Mouse (Mus musculus) hindbrain, embryonic 16.5 days (tissue): Measurements from ENCODE around the gene Stil. TPM values are rescaled to one million over a fixed set of nuclear protein-coding genes. Genes with fewer than 3 reads are reported as not detected.

Experiments
- ATAC-seq: fragments of 200-750 bp; cut with Nextera tagmentation; 2 replicates; pipeline ENCODE4 v1.8.0; 2017; ENCODE audit warnings: moderate TSS enrichment, moderate library complexity
- H3K27ac ChIP-seq: fragments of 300-500 bp; sonication (generic); 2 replicates; pipeline ENCODE4 v1.5.1; 2014; ENCODE audit warnings: low read depth, mild to moderate bottlenecking, control low read depth, low read length, moderate library complexity
- H3K27me3 ChIP-seq: fragments of 300-500 bp; sonication (generic); replicated peaks from 2 replicates; pipeline ENCODE4 v1.6.1; 2014; ENCODE audit warnings: low read length; ENCODE audit not compliant: control insufficient read depth, insufficient read depth
- H3K36me3 ChIP-seq: fragments of 300-500 bp; sonication (generic); 2 replicates; pipeline ENCODE4 v1.6.1; 2014; ENCODE audit warnings: mild to moderate bottlenecking, low read length, moderate library complexity, mixed read lengths; ENCODE audit not compliant: control insufficient read depth, insufficient read depth
- H3K4me1 ChIP-seq: fragments of 300-500 bp; sonication (generic); 2 replicates; pipeline ENCODE4 v1.6.1; 2014; ENCODE audit warnings: low read depth, low read length; ENCODE audit not compliant: control insufficient read depth, insufficient read depth
- H3K4me2 ChIP-seq: fragments of 300-500 bp; sonication (generic); 2 replicates; pipeline ENCODE4 v1.6.1; 2014; ENCODE audit warnings: mild to moderate bottlenecking, low read length, control low read depth, moderate library complexity
- H3K4me3 ChIP-seq: fragments of 300-500 bp; sonication (generic); 2 replicates; pipeline ENCODE4 v1.5.1; 2014; ENCODE audit warnings: mild to moderate bottlenecking, low read length, control low read depth, moderate library complexity
- H3K9ac ChIP-seq: fragments of 300-500 bp; sonication (generic); 2 replicates; pipeline ENCODE4 v1.6.1; 2014; ENCODE audit warnings: low read depth, mild to moderate bottlenecking, control low read depth, low read length, moderate library complexity
- H3K9me3 ChIP-seq: fragments of 300-500 bp; sonication (generic); 2 replicates; pipeline ENCODE4 v1.6.1; 2014; ENCODE audit warnings: mild to moderate bottlenecking, low read length, moderate library complexity; ENCODE audit not compliant: control insufficient read depth
- WGBS: fragments of 180-500 bp; shearing (Covaris S2); extraction: QIAGEN DNeasy Blood & Tissue Kit; methylation state at CpG from one replicate; pipeline ENCODE4 v1.1.7; 2014; 5-methylcytosine and 5-hydroxymethylcytosine counted together
- polyA plus RNA-seq: library from polyadenylated mRNA; unstranded; fragments of >200 nt; fragmentation: Nextera tagmentation; extraction: Ambion mirVana; gene quantifications from 2 replicates; pipeline ENCODE4 v1.2.1, GENCODE M21; 2015

Gene Stil
- polyA plus RNA-seq, 1 experiment from 2014 or later, result 2.0 TPM

- no peaks in the 10 kb centered on the region for H3K9me3 ChIP-seq
- WGBS, result 1% methylated on average over 9 of the region's 9 CpGs
- H3K9ac ChIP-seq, result no peak overlapping the region
- peak overlapping the region; percentile 92 for H3K4me2 ChIP-seq
- H3K4me1 ChIP-seq, result peaks cover 8% of the 10 kb centered on the region; the same call in 1 of the 2 replicates
- H3K36me3 ChIP-seq, result no peaks in the 10 kb centered on the region
- ATAC-seq, result no peak
- H3K4me3 ChIP-seq, result peak overlapping the region; percentile 51
- H3K27ac ChIP-seq, result no peak overlapping the region
- peaks cover 59% of the 10 kb centered on the region for H3K27me3 ChIP-seq
Measured at GRCm38 (mm10) chr4:115062540-115062874, 62.5 kb downstream of the Stil start.

- no peaks in the 10 kb centered on the region for H3K36me3 ChIP-seq
- peaks cover 8% of the 10 kb centered on the region; the same call in 1 of the 2 replicates for H3K4me1 ChIP-seq
- WGBS, result under 1% methylated on average over 41 of the region's 58 CpGs
- H3K9ac ChIP-seq, result peak overlapping the region; percentile 63
- peaks cover 59% of the 10 kb centered on the region for H3K27me3 ChIP-seq
- H3K4me3 ChIP-seq, result peak overlapping the region; percentile 51
- peak; percentile 84 for ATAC-seq
- H3K9me3 ChIP-seq, result no peaks in the 10 kb centered on the region
- peak overlapping the region; percentile 92 for H3K4me2 ChIP-seq
- no peak overlapping the region for H3K27ac ChIP-seq
Measured at GRCm38 (mm10) chr4:115062875-115063517, 63.0 kb downstream of the Stil start.

GRCm38 (mm10) chr4:115063518-115064239 is 63.7 kb downstream of the Stil start:
- peak; percentile 46 for ATAC-seq
- Histone ChIP-seq H3K9me3 (no peaks in the 10 kb centered on the region), H3K4me2 (peak overlapping the region; percentile 92), H3K4me1 (peaks cover 8% of the 10 kb centered on the region; the same call in 1 of the 2 replicates), H3K9ac (peak overlapping the region; percentile 63), H3K27ac (no peak overlapping the region), H3K27me3 (peaks cover 59% of the 10 kb centered on the region), H3K4me3 (peak overlapping the region; percentile 51), H3K36me3 (no peaks in the 10 kb centered on the region)
- 1% methylated on average over 31 of the region's 31 CpGs for WGBS

GRCm38 (mm10) chr4:115071668-115072067 is 71.7 kb downstream of the Stil start:
- ATAC-seq, result no peak
- no peaks in the 10 kb centered on the region for H3K4me1 ChIP-seq
- 43% methylated on average over 1 of the region's 1 CpGs for WGBS
- H3K36me3 ChIP-seq, result no peaks in the 10 kb centered on the region
- H3K9ac ChIP-seq, result no peak overlapping the region
- peaks cover 5% of the 10 kb centered on the region; the same call in 1 of the 2 replicates for H3K27me3 ChIP-seq
- H3K4me3 ChIP-seq, result no peak overlapping the region
- no peak overlapping the region for H3K27ac ChIP-seq
- H3K4me2 ChIP-seq, result no peak overlapping the region
- H3K9me3 ChIP-seq, result no peaks in the 10 kb centered on the region

- no peak for ATAC-seq
- H3K4me2 ChIP-seq, result no peak overlapping the region
- no peak overlapping the region for H3K27ac ChIP-seq
- H3K27me3 ChIP-seq, result no peaks in the 10 kb centered on the region
- WGBS, result 98% methylated on average over 1 of the region's 1 CpGs
- no peak overlapping the region for H3K9ac ChIP-seq
- no peak overlapping the region for H3K4me3 ChIP-seq
- no peaks in the 10 kb centered on the region for H3K9me3 ChIP-seq
- no peaks in the 10 kb centered on the region for H3K36me3 ChIP-seq
- peaks cover 11% of the 10 kb centered on the region for H3K4me1 ChIP-seq
Measured at GRCm38 (mm10) chr4:115074789-115075188, 74.8 kb downstream of the Stil start.

- no peak overlapping the region for H3K27ac ChIP-seq
- no peak overlapping the region for H3K9ac ChIP-seq
- no peaks in the 10 kb centered on the region for H3K36me3 ChIP-seq
- H3K9me3 ChIP-seq, result no peaks in the 10 kb centered on the region
- peaks cover 15% of the 10 kb centered on the region for H3K4me1 ChIP-seq
- no peak overlapping the region for H3K4me2 ChIP-seq
- ATAC-seq, result no peak
- WGBS, result 44% methylated on average over 3 of the region's 3 CpGs
- H3K4me3 ChIP-seq, result no peak overlapping the region
- H3K27me3 ChIP-seq, result no peaks in the 10 kb centered on the region
Measured at GRCm38 (mm10) chr4:115075204-115075915, 75.4 kb downstream of the Stil start.

- H3K4me3 ChIP-seq, result no peak overlapping the region
- H3K9me3 ChIP-seq, result no peaks in the 10 kb centered on the region
- no peak overlapping the region for H3K27ac ChIP-seq
- H3K4me2 ChIP-seq, result no peak overlapping the region
- ATAC-seq, result peak; percentile 90
- peaks cover 15% of the 10 kb centered on the region for H3K4me1 ChIP-seq
- H3K36me3 ChIP-seq, result no peaks in the 10 kb centered on the region
- 0 out of 2 replicates have a peak overlapping the region, but pooled peaks have one; percentile 28 for H3K9ac ChIP-seq
- 12% methylated on average over 10 of the region's 10 CpGs for WGBS
- H3K27me3 ChIP-seq, result no peaks in the 10 kb centered on the region
Measured at GRCm38 (mm10) chr4:115078892-115079820, 79.2 kb downstream of the Stil start.

GRCm38 (mm10) chr4:115079821-115080349 is 79.9 kb downstream of the Stil start:
- 0 out of 2 replicates have a peak overlapping the region, but pooled peaks have one; percentile 28 for H3K9ac ChIP-seq
- no peak for ATAC-seq
- H3K4me2 ChIP-seq, result no peak overlapping the region
- H3K27me3 ChIP-seq, result 0 out of 2 replicates have a peak, but pooled peaks cover 2% of the 10 kb centered on the region
- H3K27ac ChIP-seq, result no peak overlapping the region
- peaks cover 15% of the 10 kb centered on the region for H3K4me1 ChIP-seq
- H3K9me3 ChIP-seq, result no peaks in the 10 kb centered on the region
- no peaks in the 10 kb centered on the region for H3K36me3 ChIP-seq
- H3K4me3 ChIP-seq, result no peak overlapping the region
- WGBS, result 9% methylated on average over 5 of the region's 5 CpGs
